Mouse (Mus musculus) olfactory bulb, adult 2 months (tissue): Measurements from ENCODE around the gene 1810055G02Rik. TPM values are rescaled to one million over a fixed set of nuclear protein-coding genes. Genes with fewer than 3 reads are reported as not detected.
A peak's percentile ranks its signal among the peaks of the same experiment; 100 is the strongest.

ENCODE experiments used
- H3K27ac ChIP-seq: fragments of 200-500 bp; 2 replicates; pipeline ENCODE4 v1.5.1; 2012; ENCODE audit warnings: low read depth, low read length; ENCODE audit not compliant: insufficient read depth
- H3K4me1 ChIP-seq: fragments of 200-500 bp; 2 replicates; pipeline ENCODE4 v1.6.1; 2012; ENCODE audit warnings: low read length; ENCODE audit not compliant: control insufficient read depth, insufficient read depth
- H3K4me3 ChIP-seq: fragments of 200-500 bp; 2 replicates; pipeline ENCODE4 v1.5.1; 2012; ENCODE audit warnings: mild to moderate bottlenecking, low read depth, low read length, moderate library complexity; ENCODE audit not compliant: insufficient read depth
- CTCF ChIP-seq: fragments of 200-500 bp; IDR thresholded peaks from 2 replicates; pipeline ENCODE4 v1.5.1; 2012; ENCODE audit warnings: low read depth, mild to moderate bottlenecking, low read length, moderate library complexity; ENCODE audit not compliant: insufficient read depth
- POLR2A ChIP-seq: fragments of 200-500 bp; IDR thresholded peaks from 2 replicates; pipeline ENCODE4 v1.6.1; 2012; ENCODE audit warnings: mild to moderate bottlenecking, low read depth, low read length, moderate library complexity; ENCODE audit not compliant: insufficient read depth
- WGBS: fragments of 180-500 bp; shearing (Covaris S2); methylation state at CpG from one replicate; pipeline ENCODE4 v1.1.7; 2018; 5-methylcytosine and 5-hydroxymethylcytosine counted together
- polyA plus RNA-seq: library from polyadenylated mRNA; stranded (reverse); fragments of >200 nt; gene quantifications from 2 replicates; pipeline ENCODE4 v1.2.4, GENCODE M21; 2012; ENCODE audit warnings: low replicate concordance; ENCODE audit not compliant: missing spikeins, insufficient read depth, insufficient read length

The 1810055G02Rik gene
- polyA plus RNA-seq, 1 experiment: not detected

- WGBS: 87% methylated on average over 8 of the region's 8 CpGs
- TF ChIP-seq CTCF (no peak), POLR2A (no peak)
- 0 out of 2 replicates have a peak overlapping the region, but pooled peaks have one; percentile 17 for H3K27ac ChIP-seq
- peaks cover 5% of the 10 kb centered on the region for H3K4me1 ChIP-seq
- no peak overlapping the region for H3K4me3 ChIP-seq
These were observed 33.8 kb upstream of the 1810055G02Rik start for GRCm38 (mm10) chr19:3674122-3674855.

DNA sequence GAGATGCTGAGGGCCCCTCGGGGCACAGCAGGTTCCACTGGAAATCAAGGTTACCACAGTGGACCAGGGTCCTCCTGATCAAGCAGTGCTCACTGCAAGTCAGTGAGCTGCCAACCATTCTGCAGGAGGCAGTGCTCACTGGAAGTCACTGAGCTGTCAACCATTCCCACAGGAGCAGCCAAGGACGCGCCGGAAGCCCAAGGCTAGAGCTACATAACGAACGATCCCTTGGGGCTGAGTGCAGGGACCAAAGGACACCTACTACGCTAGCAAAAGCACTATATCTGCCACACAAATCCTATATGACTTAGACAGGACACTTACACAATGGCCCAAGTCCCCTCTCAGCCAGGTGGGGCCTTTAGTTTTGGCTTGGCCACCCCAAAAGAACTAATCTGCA lies 27.4 kb upstream of the 1810055G02Rik start:
- no peak overlapping the region for H3K27ac ChIP-seq
- no peak overlapping the region for H3K4me3 ChIP-seq
- H3K4me1 ChIP-seq: peaks cover 9% of the 10 kb centered on the region
- TF ChIP-seq POLR2A (no peak), CTCF (no peak)
- 87% methylated on average over 7 of the region's 7 CpGs for WGBS

DNA sequence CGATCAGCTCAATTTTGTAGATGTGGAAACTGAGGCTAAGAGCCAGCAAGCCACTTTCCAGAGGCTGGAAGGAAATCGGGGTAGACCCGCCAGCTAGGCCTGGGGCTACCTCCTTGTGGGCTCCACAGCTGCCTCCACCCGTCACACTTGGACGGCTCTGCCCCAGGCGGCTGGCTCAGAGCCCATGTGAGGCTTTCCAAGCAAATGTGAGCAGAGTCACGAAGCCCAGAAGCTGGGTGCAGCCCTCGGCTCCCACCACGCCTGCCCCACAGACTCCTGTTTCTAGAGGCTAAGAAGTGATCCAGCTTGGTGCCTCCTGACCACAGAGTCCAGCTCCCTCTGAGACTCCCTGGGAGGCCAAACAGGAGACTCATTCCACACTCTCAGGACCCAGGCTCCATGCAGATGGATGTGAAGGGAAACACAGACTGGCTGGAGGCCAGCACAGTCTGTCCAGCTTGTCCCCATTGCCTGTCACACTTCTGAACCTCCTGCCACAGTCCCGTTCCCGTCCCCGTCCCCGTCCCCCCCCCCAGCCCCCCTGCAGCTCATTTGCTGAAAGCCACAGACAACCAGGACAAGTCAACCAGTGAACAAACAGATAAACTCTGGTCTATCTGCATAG lies 26.7 kb upstream of the 1810055G02Rik start:
- 32% methylated on average over 13 of the region's 13 CpGs for WGBS
- Histone ChIP-seq H3K4me1 (peaks cover 9% of the 10 kb centered on the region), H3K4me3 (no peak overlapping the region), H3K27ac (no peak overlapping the region)
- TF ChIP-seq POLR2A (no peak), CTCF (no peak)

DNA sequence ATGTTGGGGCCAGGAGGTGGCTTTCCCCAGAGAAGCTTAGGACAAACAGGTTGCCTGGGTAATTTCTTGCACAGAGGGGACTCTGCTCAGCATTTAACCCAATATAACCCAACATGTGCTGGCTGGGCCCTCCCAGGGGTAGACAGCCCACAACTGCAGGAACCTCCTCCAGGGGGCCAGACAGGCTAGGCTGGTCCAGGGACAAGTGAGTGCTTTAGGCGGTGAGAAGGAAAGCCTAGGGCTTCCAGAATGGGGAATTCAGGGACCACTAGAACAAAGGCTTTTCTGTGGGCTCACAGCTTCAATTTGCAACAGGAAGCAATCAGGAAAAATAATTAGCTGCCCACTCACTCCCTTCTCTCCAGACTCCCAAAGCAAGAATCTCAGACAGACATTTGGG lies 23.7 kb upstream of the 1810055G02Rik start:
- WGBS: 52% methylated on average over 1 of the region's 1 CpGs
- Histone ChIP-seq H3K4me3 (no peak overlapping the region), H3K27ac (no peak overlapping the region), H3K4me1 (peaks cover 9% of the 10 kb centered on the region)
- TF ChIP-seq POLR2A: no peak
- no peak for TF ChIP-seq CTCF

GRCm38 (mm10) chr19:3684957-3685580 lies 23.0 kb upstream of the 1810055G02Rik start:
- Histone ChIP-seq H3K4me3 (peak overlapping the region; percentile 63; the same call in 1 of the 2 replicates), H3K27ac (no peak overlapping the region), H3K4me1 (peaks cover 9% of the 10 kb centered on the region)
- 56% methylated on average over 11 of the region's 11 CpGs for WGBS
- TF ChIP-seq CTCF (no peak), POLR2A (no peak)

DNA sequence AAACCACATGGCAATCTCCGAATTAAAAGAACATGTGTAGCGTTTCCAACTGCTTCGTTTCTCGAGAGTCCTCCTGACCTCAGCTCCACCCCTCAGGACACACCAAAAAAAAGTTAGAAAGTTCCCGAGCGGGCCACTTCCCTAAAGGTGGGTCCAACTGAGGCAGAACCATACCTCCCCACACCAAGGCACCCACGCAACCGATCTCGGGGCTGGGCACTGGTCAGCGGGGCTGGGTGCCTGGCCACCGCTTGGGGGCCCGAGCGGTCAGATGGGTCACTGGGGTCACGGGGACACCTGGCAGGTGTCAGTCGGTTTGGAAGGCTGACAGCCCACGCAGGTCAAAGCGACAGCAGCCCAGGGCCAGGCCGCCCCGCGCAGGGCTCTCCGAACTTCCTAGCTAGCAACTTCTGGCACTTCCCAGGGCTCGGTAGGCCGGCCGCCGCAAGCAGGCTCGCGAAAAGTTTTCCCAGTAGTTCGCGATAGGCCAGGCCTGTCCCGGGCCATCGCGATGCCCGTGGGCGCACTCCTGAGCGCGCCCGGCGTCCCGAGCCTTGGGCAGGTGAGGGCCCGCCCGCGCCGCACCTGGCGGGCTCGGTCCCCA lies 22.4 kb upstream of the 1810055G02Rik start:
- TF ChIP-seq CTCF (no peak), POLR2A (no peak)
- 6% methylated on average over 45 of the region's 45 CpGs for WGBS
- Histone ChIP-seq H3K27ac (0 out of 2 replicates have a peak overlapping the region, but pooled peaks have one; percentile 7), H3K4me1 (peaks cover 9% of the 10 kb centered on the region), H3K4me3 (peak overlapping the region; percentile 63)

DNA sequence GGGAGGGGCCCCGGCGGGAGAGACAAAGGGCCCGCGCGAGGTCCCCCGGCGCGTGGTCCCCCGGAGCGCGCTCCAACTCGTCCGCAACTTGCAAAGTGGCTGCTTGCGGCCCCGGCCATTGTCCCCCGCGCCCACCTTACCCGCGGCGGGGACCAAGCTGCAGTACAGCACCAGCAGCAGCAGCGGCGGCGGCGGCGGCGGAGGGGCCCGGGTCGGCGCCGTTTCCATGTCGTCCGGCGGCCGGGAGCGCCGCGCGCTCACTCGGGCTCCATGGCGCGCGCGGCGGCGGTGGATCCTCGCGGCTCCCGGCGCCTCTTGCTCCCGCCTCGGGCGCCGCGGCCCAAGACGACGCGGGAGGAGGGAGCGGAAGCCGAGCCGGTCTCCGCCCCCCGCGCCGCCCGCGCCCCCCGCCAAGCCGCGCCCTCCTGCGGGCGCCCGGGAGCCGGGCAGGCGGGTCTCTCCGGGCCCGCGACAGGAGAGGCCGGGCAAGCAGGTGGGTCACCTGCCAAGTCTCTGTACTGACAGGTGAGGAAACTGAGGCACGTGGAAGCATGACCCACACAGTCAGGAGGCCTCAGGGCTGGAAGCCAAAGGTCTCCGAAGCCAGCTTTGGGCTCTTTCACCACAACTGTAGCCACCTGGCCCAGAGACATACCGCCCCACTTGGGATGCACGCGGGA lies 21.7 kb upstream of the 1810055G02Rik start, which contains the start of gene Lrp5:
Lrp5 (minus strand) TSS at position 350 of the 680 bp plus-strand sequence.
- H3K4me1 ChIP-seq: peaks cover 5% of the 10 kb centered on the region
- TF ChIP-seq POLR2A (no peak), CTCF (no peak)
- H3K4me3 ChIP-seq: peak within 1 kb of the TSS; percentile 63
- 2% methylated on average over 80 of the region's 83 CpGs for WGBS
- H3K27ac ChIP-seq: 0 out of 2 replicates have a peak within 1 kb of the TSS, but pooled peaks have one; percentile 7

DNA sequence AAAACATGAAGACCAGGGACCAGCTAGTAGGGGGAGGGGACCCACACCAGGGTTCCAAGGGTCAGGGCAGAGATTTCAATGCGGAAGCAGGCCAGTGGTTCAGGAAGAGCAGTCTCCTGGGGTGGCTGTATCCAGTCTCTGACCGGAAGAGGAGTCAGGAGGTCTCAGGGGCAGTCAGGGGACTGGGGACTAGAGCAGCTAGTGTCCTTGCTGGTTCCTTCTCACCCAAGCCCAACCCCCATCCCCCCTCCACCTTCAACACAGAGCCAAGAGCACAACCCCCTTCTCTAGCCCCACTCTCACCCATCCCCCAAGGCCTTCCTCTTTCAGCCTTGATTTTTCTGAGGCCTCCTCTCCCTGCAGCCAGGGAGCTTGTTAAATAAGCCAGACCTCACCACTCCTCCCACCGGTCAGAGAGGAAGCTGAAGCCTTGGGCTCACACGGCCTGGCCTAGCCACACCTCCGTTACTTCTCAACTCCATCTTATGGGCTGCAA lies 20.4 kb upstream of the 1810055G02Rik start:
- WGBS: 69% methylated on average over 5 of the region's 5 CpGs
- peaks cover 2% of the 10 kb centered on the region; the same call in 1 of the 2 replicates for H3K4me1 ChIP-seq
- H3K4me3 ChIP-seq: no peak overlapping the region

More for the DNA sequence above, 20.4 kb upstream of the 1810055G02Rik start:
- no peak overlapping the region for H3K27ac ChIP-seq
- TF ChIP-seq CTCF (no peak), POLR2A (no peak)
